12 mouse cellular contexts compared by ENCODE assay signal in the genomic region with DNA sequence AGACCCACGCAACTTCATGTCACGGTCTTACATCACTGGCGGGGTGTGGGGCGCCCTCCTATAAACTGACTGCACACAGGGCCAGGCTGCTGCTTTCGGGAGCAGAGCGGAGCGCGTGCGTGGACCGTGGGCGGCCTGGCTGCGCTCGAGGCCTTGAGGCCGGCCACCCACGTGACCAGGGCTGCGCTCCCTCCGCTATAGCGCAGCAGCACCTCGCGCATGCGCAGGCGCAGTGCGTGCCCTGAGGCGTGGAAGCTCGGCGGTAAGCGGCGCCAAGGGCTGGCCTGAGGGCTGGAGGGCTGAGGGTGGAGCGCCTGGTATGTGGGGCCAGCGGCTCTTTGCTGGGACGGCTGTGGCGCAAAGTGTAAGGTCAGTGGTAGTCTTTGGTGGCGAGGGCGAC. TPM values are rescaled to one million over a fixed set of nuclear protein-coding genes. Genes with fewer than 3 reads are reported as not detected.
DNase-seq lines count a peak whose midpoint lies in the region; ATAC-seq lines count a peak whose summit lies in the region.
"Had no signal": no experiment of that assay in that cellular context is flagged by ENCODE, and none has a peak within 500 bp of the region (broad histone marks: within the 10 kb centered on the region; RNA-seq: fewer than 3 reads in every experiment).

TSS of gene Stk31 (plus strand) at position 289 of the 400 bp plus-strand sequence.

- H3K27ac ChIP-seq in midbrain, embryonic 11.5 days (ENCODE audit: low read depth, low read length) = no peak within 1 kb of the TSS
- H3K27ac ChIP-seq: liver, embryonic 15.5 days had no signal

- ATAC-seq in cerebellum, adult (ENCODE audit: insufficient number of reproducible peaks, low FRiP score, low TSS enrichment) = no peak
- ATAC-seq in midbrain, embryonic 11.5 days (ENCODE audit: low FRiP score) = no peak
- ATAC-seq: forebrain, embryonic 16.5 days had no signal

- no peak within 1 kb of the TSS for H3K9ac ChIP-seq in midbrain, embryonic 11.5 days (ENCODE audit: low read length)
- H3K9ac ChIP-seq: liver, embryonic 15.5 days had no signal

- peak; percentile 11 to 45 for DNase-seq in cerebellum, postnatal 25 days
- DNase-seq in right cerebral cortex, adult 18-20 months = peak; percentile 23
- DNase-seq in right cerebral cortex, adult 2 months (ENCODE audit: low spot score in 2 of 2) = no peak
- peak; percentile 20 to 33 for DNase-seq in heart, postnatal 10 days
- peak; percentile 20 for DNase-seq in right cerebral cortex, postnatal 4 days
- no peak for DNase-seq in midbrain, embryonic 11.5 days (ENCODE audit: low spot score, missing footprints)
- no peak for DNase-seq in urinary bladder, adult 2 months (ENCODE audit: low spot score)

- no peak within 1 kb of the TSS for H3K4me2 ChIP-seq in midbrain, embryonic 11.5 days
- H3K4me2 ChIP-seq: liver, embryonic 15.5 days had no signal

- no peaks in the 10 kb centered on the region for H3K4me1 ChIP-seq in midbrain, embryonic 11.5 days (ENCODE audit: control insufficient read depth, insufficient read depth, low read length)
- H3K4me1 ChIP-seq: liver, embryonic 15.5 days had no signal

- no peaks in the 10 kb centered on the region for H3K36me3 ChIP-seq in midbrain, embryonic 11.5 days (ENCODE audit: control insufficient read depth, insufficient read depth, low read length)
- H3K36me3 ChIP-seq: liver, embryonic 15.5 days had no signal

- intact Hi-C loops in heart, postnatal 10 days (cut with DNase I) = loop anchor here (5.0 kb wide), 1 partner anchor 338 kb away; no protein-coding TSS in a partner anchor

- no peaks in the 10 kb centered on the region for H3K27me3 ChIP-seq in midbrain, embryonic 11.5 days (ENCODE audit: control insufficient read depth, insufficient read depth, low read length)
- H3K27me3 ChIP-seq: liver, embryonic 15.5 days had no signal

- 82% methylated on average over 34 of the region's 34 CpGs for WGBS in midbrain, embryonic 11.5 days

- no peak within 1 kb of the TSS for H3K4me3 ChIP-seq in midbrain, embryonic 11.5 days (ENCODE audit: low read depth, low read length)
- H3K4me3 ChIP-seq: liver, embryonic 15.5 days had no signal

- H3K9me3 ChIP-seq in midbrain, embryonic 11.5 days (ENCODE audit: control insufficient read depth, low read length) = no peaks in the 10 kb centered on the region
- H3K9me3 ChIP-seq: liver, embryonic 15.5 days had no signal

RNA-seq across cellular contexts. Expression of gene Stk31, which starts in this region (rescaled TPM):
- total RNA-seq in heart, postnatal 10 days (2021) = under 1 TPM; 0.22 to 0.29 TPM
- 0.05 and 0.12 TPM in 2 replicates for polyA plus RNA-seq in midbrain, embryonic 11.5 days (2014; fragmentation: Nextera tagmentation; extraction: Ambion mirVana)
- polyA plus RNA-seq in urinary bladder, adult 2 months (2012; rRNA removed) = not detected in 2 replicates
- polyA plus RNA-seq: forebrain, embryonic 16.5 days; heart, postnatal 0 days; large intestine, adult 2 months had no signal

Comparison
In these comparisons a context has a peak if more than half of its experiments do, and no peak if none do; other contexts are left out.
1. DNase-seq: peak in cerebellum, postnatal 25 days (2 of 2), right cerebral cortex, adult 18-20 months (single experiment) and right cerebral cortex, postnatal 4 days (single experiment); none in right cerebral cortex, adult 2 months (0 of 2), midbrain, embryonic 11.5 days (single experiment) and urinary bladder, adult 2 months (single experiment).
2. Peak in DNase-seq in heart, postnatal 10 days; RNA of the gene not detected or under 1 TPM.